In genomic region chr11:76494360-76495126, GRCm38 (mm10) we compare ENCODE assay signal across 8 mouse cellular contexts.
DNase-seq lines count a peak whose midpoint lies in the region; ATAC-seq and TF ChIP-seq lines count a peak whose summit lies in the region.

No protein-coding gene starts in this region.

- no peaks in the 10 kb centered on the region for H3K27me3 ChIP-seq in hindbrain, embryonic 12.5 days

- peak overlapping the region; percentile 72 to 83 for H3K4me3 ChIP-seq in ES-E14 (ENCODE audit: insufficient read depth in 1 of 2, low read depth in 1 of 2, low read length in 2 of 2, poor library complexity in 1 of 2, severe bottlenecking in 1 of 2)
- H3K4me3 ChIP-seq in hindbrain, embryonic 12.5 days: peak overlapping the region; percentile 63

- no peak overlapping the region; the same call in 1 of the 2 replicates for H3K27ac ChIP-seq in ES-E14 (ENCODE audit: insufficient read depth, low read depth, low read length, poor library complexity, severe bottlenecking)
- peak overlapping the region; percentile 98 for H3K27ac ChIP-seq in hindbrain, embryonic 12.5 days

- peak; percentile 75 for ATAC-seq in hindbrain, embryonic 12.5 days (ENCODE audit: low FRiP score)

- no peak for DNase-seq in ES-E14 (ENCODE audit: low read depth, low spot score)
- peak; percentile 72 for DNase-seq in cerebellum, adult 8-10 months
- peak; percentile 78 to 84 for DNase-seq in frontal cortex, postnatal 10 days (ENCODE audit: low spot score in 2 of 2)
- DNase-seq in layer of hippocampus, postnatal 36 days: peak; percentile 84 to 89
- peak; percentile 89 for DNase-seq in lung, postnatal 25 days (ENCODE audit: low spot score)
- DNase-seq in ovary, postnatal 36 days (ENCODE audit: low spot score): peak; percentile 84
- DNase-seq in thymus, postnatal 25 days: peak; percentile 79

- no peaks in the 10 kb centered on the region; the same call in 1 of the 2 replicates for H3K36me3 ChIP-seq in ES-E14 (ENCODE audit: control insufficient read depth, insufficient read depth, low read length, poor library complexity, severe bottlenecking)
- no peaks in the 10 kb centered on the region for H3K36me3 ChIP-seq in hindbrain, embryonic 12.5 days

- H3K9ac ChIP-seq in ES-E14 (ENCODE audit: insufficient read depth, low read depth, low read length, poor library complexity, severe bottlenecking): peak overlapping the region; percentile 72
- H3K9ac ChIP-seq in hindbrain, embryonic 12.5 days: peak overlapping the region; percentile 84

- no peaks in the 10 kb centered on the region for H3K9me3 ChIP-seq in ES-E14 (ENCODE audit: control insufficient read depth, insufficient read depth, low read depth, low read length)
- no peaks in the 10 kb centered on the region for H3K9me3 ChIP-seq in hindbrain, embryonic 12.5 days (replicated peaks)

- in situ Hi-C loops in ES-E14 (cut with MboI; ENCODE audit: low sequenced_read_pairs in 2 of 2, unreplicated experiment in 2 of 2): no loop called here

- H3K4me2 ChIP-seq in hindbrain, embryonic 12.5 days (replicated peaks): peak overlapping the region; percentile 86

- WGBS in hindbrain, embryonic 12.5 days: under 1% methylated on average over 60 of the region's 67 CpGs

- peaks cover 0 to 29% of the 10 kb centered on the region in 2 experiments; a peak in 2 of 4 replicates for H3K4me1 ChIP-seq in ES-E14 (ENCODE audit: control insufficient read depth in 2 of 2, insufficient read depth in 2 of 2, low read length in 2 of 2, poor library complexity in 1 of 2)
- peaks cover 51% of the 10 kb centered on the region for H3K4me1 ChIP-seq in hindbrain, embryonic 12.5 days

TF ChIP-seq in ES-E14, 5 proteins besides CTCF, POLR2A, EP300 and RAD21:
- TF ChIP-seq HCFC1 (IDR thresholded peaks at IDR 0.05; ENCODE audit: borderline replicate concordance, insufficient read depth, low read length) (no peak), ZC3H11A (IDR thresholded peaks at IDR 0.05; ENCODE audit: borderline replicate concordance, low read depth, low read length) (no peak), CHD2 (IDR thresholded peaks at IDR 0.05; ENCODE audit: low read depth, low read length) (no peak), MAFK (IDR thresholded peaks at IDR 0.05; ENCODE audit: insufficient read depth, low read depth, low read length) (no peak), ZNF384 (IDR thresholded peaks at IDR 0.05; ENCODE audit: low read depth, low read length) (no peak)
